Comparison of ENCODE assay signal across 8 mouse cellular contexts in genomic region chr17:94749466-94750135, GRCm38 (mm10). TPM values are rescaled to one million over a fixed set of nuclear protein-coding genes. Genes with fewer than 3 reads are reported as not detected.
DNase-seq lines count a peak whose midpoint lies in the region; ATAC-seq lines count a peak whose summit lies in the region.

Gene Mettl4 (minus strand): TSS chr17:94750019.

- H3K9me3 ChIP-seq in intestine, embryonic 14.5 days (ENCODE audit: control insufficient read depth, low read length) = no peaks in the 10 kb centered on the region

- peak; percentile 88 to 90 for DNase-seq in adrenal gland, adult 18-20 months (ENCODE audit: low spot score in 2 of 2)
- peak; percentile 96 for DNase-seq in embryo, embryonic 11 days
- peak; percentile 92 for DNase-seq in gastrocnemius, postnatal 25 days
- DNase-seq in intestine, embryonic 14.5 days (ENCODE audit: low spot score) = peak; percentile 97
- DNase-seq in left cerebral cortex, postnatal 14 days (ENCODE audit: low spot score in 2 of 2) = peak; percentile 93 to 96
- DNase-seq in mesoderm, embryonic 11.5 days (ENCODE audit: low read depth, low spot score) = peak; percentile 95
- DNase-seq in right cerebral cortex, postnatal 36 days (ENCODE audit: low spot score in 2 of 2) = peak; percentile 93 to 95
- peak; percentile 94 for DNase-seq in yolk sac, embryonic 10.5 days (ENCODE audit: low spot score)

- peak within 1 kb of the TSS; percentile 97 for H3K27ac ChIP-seq in intestine, embryonic 14.5 days (ENCODE audit: low read depth)

- H3K36me3 ChIP-seq in intestine, embryonic 14.5 days (ENCODE audit: control insufficient read depth, insufficient read depth, low read length) = no peaks in the 10 kb centered on the region

- peak within 1 kb of the TSS; percentile 66 for H3K9ac ChIP-seq in intestine, embryonic 14.5 days (ENCODE audit: low read length)

- intact Hi-C loops in left cerebral cortex, postnatal 14 days (cut with DNase I) = loop anchor here (5.0 kb wide), 1 partner anchor 83 kb away; no protein-coding TSS in a partner anchor

- H3K4me3 ChIP-seq in intestine, embryonic 14.5 days (ENCODE audit: low read depth, low read length) = peak within 1 kb of the TSS; percentile 74

- H3K4me2 ChIP-seq in intestine, embryonic 14.5 days (ENCODE audit: low read length) = peak within 1 kb of the TSS; percentile 63

- H3K4me1 ChIP-seq in intestine, embryonic 14.5 days (replicated peaks; ENCODE audit: control insufficient read depth, insufficient read depth, low read length) = peaks cover 4% of the 10 kb centered on the region; the same call in 1 of the 2 replicates

- WGBS in intestine, embryonic 14.5 days = under 1% methylated on average over 56 of the region's 56 CpGs

- peak; percentile 98 for ATAC-seq in intestine, embryonic 14.5 days (replicated peaks; ENCODE audit: low FRiP score, low TSS enrichment, low read depth)

- H3K27me3 ChIP-seq in intestine, embryonic 14.5 days (replicated peaks; ENCODE audit: control insufficient read depth, insufficient read depth, low read length) = no peaks in the 10 kb centered on the region

RNA-seq across cellular contexts. Expression of gene Mettl4, which starts in this region (rescaled TPM):
- 10 to 100 TPM; 10.5 to 14.3 TPM for total RNA-seq in adrenal gland, adult 18-20 months (2021)
- 1 to 10 TPM; 6.2 to 6.4 TPM for total RNA-seq in gastrocnemius, postnatal 25 days (2021)
- polyA plus RNA-seq in intestine, embryonic 14.5 days (2014; fragmentation: Nextera tagmentation; extraction: Ambion mirVana) = 22.0 and 24.3 TPM in 2 replicates
- total RNA-seq in left cerebral cortex, postnatal 14 days (2021) = 10 to 100 TPM; 15.6 to 17.0 TPM

Comparison
In these comparisons a context has a peak if more than half of its experiments do, and no peak if none do; other contexts are left out.
1. Peak in every context shown above with its lines: DNase-seq, ATAC-seq, H3K4me3 ChIP-seq and H3K27ac ChIP-seq.